Comparison of ENCODE assay signal across 29 mouse cellular contexts in the genomic region with DNA sequence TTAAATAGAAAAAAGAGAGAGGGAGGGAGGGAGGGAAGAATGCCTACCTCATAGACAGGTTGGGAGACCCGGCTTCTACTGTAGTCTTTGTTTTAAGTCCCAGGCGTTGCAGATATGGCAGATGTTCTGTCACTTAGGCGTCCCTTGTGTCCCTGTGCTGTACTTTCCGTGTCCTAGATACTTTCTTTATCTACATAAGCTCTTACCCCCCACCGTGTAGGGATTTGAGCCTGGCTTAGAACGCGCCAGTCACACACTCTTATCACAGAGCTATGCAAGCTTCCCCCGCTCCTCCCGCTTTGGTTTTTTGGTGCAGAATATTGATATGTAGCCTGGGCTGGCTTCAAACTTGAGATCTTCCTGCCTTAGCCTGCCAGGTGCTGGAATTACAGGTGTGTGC. TPM values are rescaled to one million over a fixed set of nuclear protein-coding genes. Genes with fewer than 3 reads are reported as not detected.
DNase-seq lines count a peak whose midpoint lies in the region; ATAC-seq and TF ChIP-seq lines count a peak whose summit lies in the region.
"Had no signal": no experiment of that assay in that cellular context is flagged by ENCODE, and none has a peak within 500 bp of the region (broad histone marks: within the 10 kb centered on the region; RNA-seq: fewer than 3 reads in every experiment).

No protein-coding gene starts in this region.

- H3K4me1 ChIP-seq in hindbrain, postnatal 0 days (ENCODE audit: insufficient read depth, low read length) = no peaks in the 10 kb centered on the region
- no peaks in the 10 kb centered on the region for H3K4me1 ChIP-seq in hindbrain, embryonic 14.5 days (replicated peaks; ENCODE audit: control insufficient read depth, insufficient read depth, low read length)
- H3K4me1 ChIP-seq: embryonic facial prominence, embryonic 13.5 days; embryonic facial prominence, embryonic 15.5 days; forebrain, embryonic 10.5 days; forebrain, embryonic 12.5 days had no signal

- 88% methylated on average over 9 of the region's 9 CpGs for WGBS in hindbrain, postnatal 0 days
- 90% methylated on average over 9 of the region's 9 CpGs for WGBS in hindbrain, embryonic 14.5 days

- DNase-seq in hindbrain, postnatal 0 days (ENCODE audit: low spot score) = peak; percentile 34
- no peak for DNase-seq in hindbrain, embryonic 14.5 days (ENCODE audit: low spot score)
- peak; percentile 57 for DNase-seq in retina, adult 2 months (ENCODE audit: low read depth, low spot score)
- DNase-seq in retina, postnatal 1 day = peak; percentile 55
- no peak for DNase-seq in heart, postnatal 36 days
- DNase-seq in adrenal gland, adult 18-20 months (ENCODE audit: low spot score in 2 of 2) = no peak
- DNase-seq: adrenal gland, adult 2 months; adrenal gland, postnatal 10 days; adrenal gland, postnatal 25 days; B cell, adult 2 months; cerebellum, adult 11 months; cerebellum, adult 18-20 months; cerebellum, adult 8-10 months; cerebellum, adult 9-11 months; cerebellum, postnatal 14 days; cerebellum, postnatal 36 days; embryo, embryonic 11 days had no signal

- H3K9me3 ChIP-seq in hindbrain, postnatal 0 days (ENCODE audit: low read length) = no peaks in the 10 kb centered on the region
- H3K9me3 ChIP-seq in hindbrain, embryonic 14.5 days (ENCODE audit: control insufficient read depth, low read length) = no peaks in the 10 kb centered on the region
- H3K9me3 ChIP-seq: embryonic facial prominence, embryonic 13.5 days; embryonic facial prominence, embryonic 15.5 days; forebrain, embryonic 10.5 days; forebrain, embryonic 12.5 days; G1E had no signal

- no peak overlapping the region for H3K27ac ChIP-seq in hindbrain, postnatal 0 days
- no peak overlapping the region for H3K27ac ChIP-seq in hindbrain, embryonic 14.5 days
- H3K27ac ChIP-seq: embryonic facial prominence, embryonic 13.5 days; embryonic facial prominence, embryonic 15.5 days; forebrain, embryonic 10.5 days; forebrain, embryonic 12.5 days had no signal

- intact Hi-C loops in heart, postnatal 36 days (cut with DNase I) = no loop called here

- no peak for TF ChIP-seq CTCF in hindbrain, postnatal 0 days (IDR thresholded peaks at IDR 0.05; ENCODE audit: low read depth)

- H3K36me3 ChIP-seq in hindbrain, postnatal 0 days (ENCODE audit: insufficient read depth, low read length) = peaks cover 50% of the 10 kb centered on the region
- H3K36me3 ChIP-seq in hindbrain, embryonic 14.5 days (replicated peaks; ENCODE audit: control insufficient read depth, insufficient read depth) = peaks cover 92% of the 10 kb centered on the region

- H3K4me2 ChIP-seq in hindbrain, postnatal 0 days (ENCODE audit: low read depth, low read length) = no peak overlapping the region
- no peak overlapping the region for H3K4me2 ChIP-seq in hindbrain, embryonic 14.5 days (replicated peaks)
- H3K4me2 ChIP-seq: embryonic facial prominence, embryonic 13.5 days; embryonic facial prominence, embryonic 15.5 days; forebrain, embryonic 12.5 days had no signal

- no peak overlapping the region for H3K9ac ChIP-seq in hindbrain, postnatal 0 days (replicated peaks; ENCODE audit: low read length)
- H3K9ac ChIP-seq in hindbrain, embryonic 14.5 days = no peak overlapping the region
- H3K9ac ChIP-seq: embryonic facial prominence, embryonic 13.5 days; embryonic facial prominence, embryonic 15.5 days; forebrain, embryonic 12.5 days had no signal

- H3K4me3 ChIP-seq in hindbrain, postnatal 0 days (ENCODE audit: low read length) = no peak overlapping the region
- no peak overlapping the region for H3K4me3 ChIP-seq in hindbrain, embryonic 14.5 days (replicated peaks; ENCODE audit: low read length)
- H3K4me3 ChIP-seq: embryonic facial prominence, embryonic 13.5 days; embryonic facial prominence, embryonic 15.5 days; erythroblast, embryonic 14.5 days; forebrain, embryonic 10.5 days; forebrain, embryonic 12.5 days had no signal

- no peaks in the 10 kb centered on the region for H3K27me3 ChIP-seq in hindbrain, postnatal 0 days (ENCODE audit: insufficient read depth, low read length)
- H3K27me3 ChIP-seq in hindbrain, embryonic 14.5 days (ENCODE audit: control insufficient read depth, insufficient read depth, low read length) = no peaks in the 10 kb centered on the region
- H3K27me3 ChIP-seq: CH12.LX; embryonic facial prominence, embryonic 13.5 days; embryonic facial prominence, embryonic 15.5 days; forebrain, embryonic 12.5 days; Patski had no signal

- peak; percentile 32; the same call in 1 of the 2 replicates for ATAC-seq in hindbrain, postnatal 0 days
- ATAC-seq in hindbrain, embryonic 14.5 days (ENCODE audit: low FRiP score) = no peak
- 0 out of 2 replicates have a peak, but pooled peaks have one; percentile 20 for ATAC-seq in megakaryocyte progenitor cell, adult 5-6 weeks (replicated peaks; ENCODE audit: poor library complexity)
- ATAC-seq: activated CD4-positive, CD25-positive, alpha-beta regulatory T cell, adult 4 months; CD4-positive, CD25-positive, alpha-beta regulatory T cell, adult 4 months; forebrain, embryonic 14.5 days; Patski had no signal

RNA-seq across cellular contexts. Expression of gene Tmem267, which starts 11.2 kb away (rescaled TPM):
- total RNA-seq in hindbrain, postnatal 0 days (2014; rRNA removed) = 19.2 and 24.3 TPM in 2 replicates
- polyA plus RNA-seq in hindbrain, postnatal 0 days (2015; fragmentation: Nextera tagmentation; extraction: Ambion mirVana) = 2.2 and 5.3 TPM in 2 replicates
- polyA plus RNA-seq in hindbrain, embryonic 14.5 days (2014; fragmentation: Nextera tagmentation; extraction: Ambion mirVana) = 2.1 and 7.0 TPM in 2 replicates
- total RNA-seq in megakaryocyte progenitor cell, adult 5-6 weeks (2015) = 13.9 and 14.5 TPM in 2 replicates
- 3.4 and 6.6 TPM in 2 replicates for total RNA-seq in megakaryocyte progenitor cell, adult 5-6 weeks (2017)
- 10 to 100 TPM; 10.3 to 11.5 TPM for total RNA-seq in heart, postnatal 36 days (2021)
- 10 to 100 TPM; 12.3 to 13.8 TPM for total RNA-seq in adrenal gland, adult 18-20 months (2021)
- polyA plus RNA-seq: G1E had no signal

RNA-seq across cellular contexts. Expression of gene 3110070M22Rik, which starts 11.6 kb away (rescaled TPM):
- 7.7 and 13.4 TPM in 2 replicates for total RNA-seq in hindbrain, postnatal 0 days (2014; rRNA removed)
- polyA plus RNA-seq in hindbrain, postnatal 0 days (2015; fragmentation: Nextera tagmentation; extraction: Ambion mirVana) = 1.4 and 2.6 TPM in 2 replicates
- polyA plus RNA-seq in hindbrain, embryonic 14.5 days (2014; fragmentation: Nextera tagmentation; extraction: Ambion mirVana) = 2.9 TPM in 1 of 2 replicates, not detected in the other
- 0.81 and 1.9 TPM in 2 replicates for total RNA-seq in megakaryocyte progenitor cell, adult 5-6 weeks (2015)
- total RNA-seq in megakaryocyte progenitor cell, adult 5-6 weeks (2017) = 1.00 and 1.1 TPM in 2 replicates
- total RNA-seq in heart, postnatal 36 days (2021) = 1 to 10 TPM in 1 of 2 experiments, under 1 TPM in 1; 0.79 to 1.2 TPM
- 1 to 10 TPM; 1.1 to 1.2 TPM for total RNA-seq in adrenal gland, adult 18-20 months (2021)
- polyA plus RNA-seq: CD4-positive, CD25-positive, alpha-beta regulatory T cell, adult 4 months had no signal

RNA-seq across cellular contexts. Expression of gene 4833420G17Rik, which starts 14.1 kb away (rescaled TPM):
- total RNA-seq in hindbrain, postnatal 0 days (2014; rRNA removed) = 51.1 and 64.5 TPM in 2 replicates
- polyA plus RNA-seq in hindbrain, postnatal 0 days (2015; fragmentation: Nextera tagmentation; extraction: Ambion mirVana) = 58.0 and 61.5 TPM in 2 replicates
- 84.2 and 92.3 TPM in 2 replicates for polyA plus RNA-seq in hindbrain, embryonic 14.5 days (2014; fragmentation: Nextera tagmentation; extraction: Ambion mirVana)
- total RNA-seq in megakaryocyte progenitor cell, adult 5-6 weeks (2015) = 57.9 and 62.6 TPM in 2 replicates
- total RNA-seq in megakaryocyte progenitor cell, adult 5-6 weeks (2017) = 35.7 and 54.5 TPM in 2 replicates
- 1 to 10 TPM; 7.9 to 9.1 TPM for total RNA-seq in heart, postnatal 36 days (2021)
- total RNA-seq in adrenal gland, adult 18-20 months (2021) = 10 to 100 TPM; 12.4 to 17.1 TPM

RNA-seq across cellular contexts. Expression of gene Paip1, which starts 48.2 kb away (rescaled TPM):
- 108 and 128 TPM in 2 replicates for total RNA-seq in hindbrain, postnatal 0 days (2014; rRNA removed)
- 158 and 166 TPM in 2 replicates for polyA plus RNA-seq in hindbrain, postnatal 0 days (2015; fragmentation: Nextera tagmentation; extraction: Ambion mirVana)
- polyA plus RNA-seq in hindbrain, embryonic 14.5 days (2014; fragmentation: Nextera tagmentation; extraction: Ambion mirVana) = 153 and 162 TPM in 2 replicates
- 72.0 and 80.2 TPM in 2 replicates for total RNA-seq in megakaryocyte progenitor cell, adult 5-6 weeks (2015)
- 77.7 and 88.1 TPM in 2 replicates for total RNA-seq in megakaryocyte progenitor cell, adult 5-6 weeks (2017)
- 100 to 1,000 TPM; 114 to 117 TPM for total RNA-seq in heart, postnatal 36 days (2021)
- total RNA-seq in adrenal gland, adult 18-20 months (2021) = 100 to 1,000 TPM in 1 of 2 experiments, 10 to 100 TPM in 1; 94.4 to 141 TPM

Comparison
In these comparisons a context has a peak if more than half of its experiments do, and no peak if none do; other contexts are left out.
1. DNase-seq: peak in hindbrain, postnatal 0 days (single experiment), retina, adult 2 months (single experiment) and retina, postnatal 1 day (single experiment); none in hindbrain, embryonic 14.5 days (single experiment), heart, postnatal 36 days (0 of 2) and adrenal gland, adult 18-20 months (0 of 2).